Mouse (Mus musculus): ENCODE results near the gene Gm17651. TPM values are rescaled to one million over a fixed set of nuclear protein-coding genes. Genes with fewer than 3 reads are reported as not detected.

The Gm17651 gene
- polyA plus RNA-seq, 1 experiment from 2014 or later, result not detected

GRCm38 (mm10) chr3:97630746-97631145 lies 43.7 kb downstream of the Gm17651 start:
- H3K27ac ChIP-seq (ENCODE audit: low read depth, low read length), result no peak overlapping the region
- ATAC-seq (replicated peaks; ENCODE audit: low FRiP score) (no peak), DNase-seq (ENCODE audit: low spot score) (no peak)
- H3K4me3 ChIP-seq (ENCODE audit: low read depth, low read length), result no peak overlapping the region
- no peak overlapping the region for H3K4me2 ChIP-seq (ENCODE audit: low read depth, low read length, severe bottlenecking)
- no peak overlapping the region for H3K9ac ChIP-seq (ENCODE audit: low read length)
- H3K27me3 ChIP-seq (ENCODE audit: control insufficient read depth, insufficient read depth, low read length), result no peaks in the 10 kb centered on the region
- no peaks in the 10 kb centered on the region for H3K9me3 ChIP-seq (ENCODE audit: control insufficient read depth, low read length)
- H3K36me3 ChIP-seq (ENCODE audit: control insufficient read depth, insufficient read depth, low read length), result no peaks in the 10 kb centered on the region
- H3K4me1 ChIP-seq (replicated peaks; ENCODE audit: control insufficient read depth, insufficient read depth, low read length), result no peaks in the 10 kb centered on the region; the same call in 1 of the 2 replicates
- 92% methylated on average over 4 of the region's 4 CpGs for WGBS

- 91% methylated on average over 4 of the region's 4 CpGs for WGBS
- Histone ChIP-seq H3K4me3 (ENCODE audit: low read depth, low read length) (no peak overlapping the region), H3K4me2 (ENCODE audit: low read depth, low read length, severe bottlenecking) (no peak overlapping the region), H3K9me3 (ENCODE audit: control insufficient read depth, low read length) (no peaks in the 10 kb centered on the region), H3K4me1 (replicated peaks; ENCODE audit: control insufficient read depth, insufficient read depth, low read length) (no peaks in the 10 kb centered on the region; the same call in 1 of the 2 replicates), H3K9ac (ENCODE audit: low read length) (no peak overlapping the region), H3K36me3 (ENCODE audit: control insufficient read depth, insufficient read depth, low read length) (no peaks in the 10 kb centered on the region), H3K27ac (ENCODE audit: low read depth, low read length) (no peak overlapping the region), H3K27me3 (ENCODE audit: control insufficient read depth, insufficient read depth, low read length) (no peaks in the 10 kb centered on the region)
- ATAC-seq (replicated peaks; ENCODE audit: low FRiP score) (no peak), DNase-seq (ENCODE audit: low spot score) (no peak)
These were observed 44.6 kb downstream of the Gm17651 start for GRCm38 (mm10) chr3:97629941-97630340.

GRCm38 (mm10) chr3:97628391-97629001 lies 46.0 kb downstream of the Gm17651 start, which contains the start of gene Fmo5:
Gene Fmo5, plus strand, starts transcription at chr3:97628804.
- H3K9ac ChIP-seq (ENCODE audit: low read length), result peak within 1 kb of the TSS; percentile 54
- DNase-seq (ENCODE audit: low spot score) (peak; percentile 62), ATAC-seq (replicated peaks; ENCODE audit: low FRiP score) (peak; percentile 73; the same call in 1 of the 2 replicates)
- H3K4me1 ChIP-seq (replicated peaks; ENCODE audit: control insufficient read depth, insufficient read depth, low read length), result no peaks in the 10 kb centered on the region; the same call in 1 of the 2 replicates
- no peaks in the 10 kb centered on the region for H3K36me3 ChIP-seq (ENCODE audit: control insufficient read depth, insufficient read depth, low read length)
- H3K9me3 ChIP-seq (ENCODE audit: control insufficient read depth, low read length), result no peaks in the 10 kb centered on the region
- H3K4me3 ChIP-seq (ENCODE audit: low read depth, low read length), result peak within 1 kb of the TSS; percentile 29
- WGBS, result 5% methylated on average over 18 of the region's 18 CpGs
- peak within 1 kb of the TSS; percentile 50 for H3K4me2 ChIP-seq (ENCODE audit: low read depth, low read length, severe bottlenecking)
- no peak within 1 kb of the TSS for H3K27ac ChIP-seq (ENCODE audit: low read depth, low read length)
- H3K27me3 ChIP-seq (ENCODE audit: control insufficient read depth, insufficient read depth, low read length), result no peaks in the 10 kb centered on the region

GRCm38 (mm10) chr3:97627893-97628292 lies 46.6 kb downstream of the Gm17651 start:
- no peaks in the 10 kb centered on the region; the same call in 1 of the 2 replicates for H3K4me1 ChIP-seq (replicated peaks; ENCODE audit: control insufficient read depth, insufficient read depth, low read length)
- H3K4me3 ChIP-seq (ENCODE audit: low read depth, low read length), result no peak overlapping the region
- H3K36me3 ChIP-seq (ENCODE audit: control insufficient read depth, insufficient read depth, low read length), result no peaks in the 10 kb centered on the region
- no peak overlapping the region for H3K27ac ChIP-seq (ENCODE audit: low read depth, low read length)
- no peak overlapping the region for H3K9ac ChIP-seq (ENCODE audit: low read length)
- no peak for DNase-seq (ENCODE audit: low spot score)
- H3K9me3 ChIP-seq (ENCODE audit: control insufficient read depth, low read length), result no peaks in the 10 kb centered on the region
- ATAC-seq (replicated peaks; ENCODE audit: low FRiP score), result no peak
- H3K4me2 ChIP-seq (ENCODE audit: low read depth, low read length, severe bottlenecking), result no peak overlapping the region
- H3K27me3 ChIP-seq (ENCODE audit: control insufficient read depth, insufficient read depth, low read length), result no peaks in the 10 kb centered on the region
- WGBS, result 81% methylated on average over 7 of the region's 7 CpGs

GRCm38 (mm10) chr3:97624611-97625010 lies 49.9 kb downstream of the Gm17651 start:
- 47% methylated on average over 2 of the region's 2 CpGs for WGBS
- no peaks in the 10 kb centered on the region; the same call in 1 of the 2 replicates for H3K4me1 ChIP-seq (replicated peaks; ENCODE audit: control insufficient read depth, insufficient read depth, low read length)
- no peaks in the 10 kb centered on the region for H3K9me3 ChIP-seq (ENCODE audit: control insufficient read depth, low read length)
- no peaks in the 10 kb centered on the region for H3K36me3 ChIP-seq (ENCODE audit: control insufficient read depth, insufficient read depth, low read length)
- ATAC-seq (replicated peaks; ENCODE audit: low FRiP score), result no peak
- H3K4me2 ChIP-seq (ENCODE audit: low read depth, low read length, severe bottlenecking), result no peak overlapping the region
- no peak for DNase-seq (ENCODE audit: low spot score)
- no peaks in the 10 kb centered on the region for H3K27me3 ChIP-seq (ENCODE audit: control insufficient read depth, insufficient read depth, low read length)
- no peak overlapping the region for H3K27ac ChIP-seq (ENCODE audit: low read depth, low read length)
- H3K9ac ChIP-seq (ENCODE audit: low read length), result no peak overlapping the region
- H3K4me3 ChIP-seq (ENCODE audit: low read depth, low read length), result no peak overlapping the region

Small RNA genes within 50 kb of the gene (microRNA-seq; reads per million reads assigned to microRNA genes)
- not detected for gene Mir7225 (ENCODE audit: insufficient number of aligned reads)

Other genes starting within 250 kb of the Gm17651 start
- 18.9 and 21.0 TPM in 2 replicates for gene Chd1l, start 64.5 kb downstream of the Gm17651 start, polyA plus RNA-seq (2014; fragmentation: Nextera tagmentation; extraction: Ambion mirVana)
- gene Fmo5, start 45.9 kb downstream of the Gm17651 start, polyA plus RNA-seq (2014; fragmentation: Nextera tagmentation; extraction: Ambion mirVana), result 0.65 and 0.69 TPM in 2 replicates
- 6.8 and 7.6 TPM in 2 replicates for gene Prkab2, start 16.5 kb downstream of the Gm17651 start, polyA plus RNA-seq (2014; fragmentation: Nextera tagmentation; extraction: Ambion mirVana)
- 25.7 and 27.2 TPM in 2 replicates for gene Pde4dip, start 214.0 kb upstream of the Gm17651 start, polyA plus RNA-seq (2014; fragmentation: Nextera tagmentation; extraction: Ambion mirVana)
- gene Sec22b, start 226.5 kb upstream of the Gm17651 start, polyA plus RNA-seq (2014; fragmentation: Nextera tagmentation; extraction: Ambion mirVana), result 121 and 122 TPM in 2 replicates

Data from forebrain, embryonic 11.5 days (tissue).